Mouse (Mus musculus) spleen, adult 2 months (tissue): Measurements from ENCODE around the gene Zfp597.

Experiments
- CTCF ChIP-seq: fragments of 200-500 bp; IDR thresholded peaks from 2 replicates; pipeline ENCODE4 v1.5.1; 2011; ENCODE audit warnings: mild to moderate bottlenecking, inconsistent platforms; ENCODE audit not compliant: insufficient read depth, insufficient read length, insufficient replicate concordance; ENCODE audit errors: extremely low read depth
- POLR2A ChIP-seq: fragments of 200-500 bp; IDR thresholded peaks from 2 replicates; pipeline ENCODE4 v1.6.1; 2011; ENCODE audit warnings: low read depth, low read length, inconsistent platforms

DNA sequence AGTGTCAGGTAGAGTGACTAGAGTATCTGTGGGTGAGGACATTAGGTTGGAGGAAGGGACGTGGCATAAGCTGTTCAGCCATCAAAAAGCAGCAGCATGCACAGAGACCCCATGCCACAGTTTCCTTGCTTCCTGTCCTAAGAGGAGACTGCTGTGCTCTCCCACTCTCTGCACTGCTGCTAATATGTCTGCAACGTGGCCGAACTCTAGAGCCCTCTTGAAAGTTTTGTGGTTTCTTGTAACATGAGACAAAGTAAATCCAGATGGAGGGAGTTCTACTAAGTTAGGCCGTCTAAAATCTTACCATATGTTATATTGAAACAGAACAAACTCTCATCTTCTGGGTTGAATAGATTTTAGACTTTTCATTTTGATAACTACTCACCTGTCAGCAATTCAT is 39.6 kb upstream of the Zfp597 start:
- no peak for TF ChIP-seq POLR2A
- TF ChIP-seq CTCF = no peak
